Mouse (Mus musculus): Measurements from ENCODE around the gene A730015C16Rik.

A730015C16Rik gene

DNA sequence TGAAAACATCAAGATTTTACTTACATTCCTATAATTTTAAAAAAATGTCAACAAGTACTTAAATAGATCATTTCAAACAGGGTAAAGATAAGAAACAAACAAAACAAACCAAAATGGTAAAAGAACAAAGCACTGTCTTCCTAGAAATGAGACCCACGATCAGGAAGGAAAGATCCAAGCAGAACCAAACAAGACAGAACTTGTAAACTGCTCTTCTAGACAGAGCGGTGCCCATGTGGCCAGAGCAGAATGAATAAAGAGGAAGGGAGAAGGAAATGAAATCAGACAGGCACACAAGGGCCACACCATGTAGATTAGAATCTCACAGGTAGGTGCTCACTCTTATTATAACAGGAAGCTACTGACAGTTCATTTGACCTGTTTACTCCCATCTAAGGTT lies 21.8 kb downstream of the A730015C16Rik start:
- DNase-seq = no peak

DNA sequence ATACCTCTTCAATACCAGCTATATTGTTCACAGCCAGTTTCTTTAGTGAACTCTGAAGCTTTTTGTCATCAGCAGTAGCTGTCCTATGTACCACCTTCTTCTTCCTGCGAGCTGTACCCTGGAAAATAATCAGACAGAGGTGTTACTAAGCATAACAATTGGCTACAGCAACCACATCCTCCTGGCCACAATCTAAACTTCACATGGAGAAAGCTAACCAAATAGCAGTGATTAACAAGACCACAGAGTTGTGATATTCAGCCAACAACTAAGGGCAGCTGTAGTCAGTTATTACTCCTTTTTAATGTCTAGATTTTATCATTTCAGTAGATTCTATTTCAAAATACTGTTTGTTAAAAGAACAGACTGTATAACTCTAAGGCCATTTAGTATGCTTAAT lies 22.3 kb downstream of the A730015C16Rik start:
- no peak for DNase-seq

DNA sequence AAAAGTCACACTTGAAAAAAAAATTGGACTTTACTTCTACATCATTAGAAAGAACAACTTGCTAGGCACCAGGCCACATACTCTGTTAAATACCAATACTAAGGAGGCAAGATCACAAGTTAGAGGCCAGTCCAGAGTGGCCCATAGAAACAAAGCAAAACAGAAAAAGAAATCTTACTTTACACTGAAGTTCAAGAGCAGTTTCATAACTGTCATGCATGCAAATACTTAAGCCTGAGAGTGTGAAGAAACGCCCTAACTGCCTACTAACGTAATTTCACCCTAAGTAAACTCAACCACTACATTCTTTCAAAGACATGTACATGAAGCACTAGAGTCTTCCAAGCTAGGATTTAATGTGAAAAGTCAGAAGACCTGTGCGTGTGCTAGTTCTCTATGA lies 22.7 kb downstream of the A730015C16Rik start:
- no peak for DNase-seq

DNA sequence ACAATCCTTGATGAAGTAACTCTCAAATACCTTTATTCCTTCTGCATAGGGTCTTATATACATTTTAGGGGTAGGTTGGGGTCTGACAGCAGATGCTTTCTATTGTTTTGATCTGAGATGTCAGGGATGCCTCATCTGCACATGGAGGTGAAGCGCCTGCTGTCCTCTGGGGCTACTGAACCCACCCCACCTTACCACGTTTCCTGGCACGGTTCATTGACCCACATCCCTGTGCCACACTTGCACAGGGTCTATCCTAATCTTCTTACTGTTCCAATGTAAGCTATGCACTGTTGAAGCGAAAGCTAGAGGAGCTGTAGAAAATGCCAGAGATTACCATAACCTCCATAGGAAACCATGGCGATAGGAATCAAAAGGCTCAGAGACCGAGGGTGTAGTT lies 36.9 kb downstream of the A730015C16Rik start:
- no peak for DNase-seq

DNA sequence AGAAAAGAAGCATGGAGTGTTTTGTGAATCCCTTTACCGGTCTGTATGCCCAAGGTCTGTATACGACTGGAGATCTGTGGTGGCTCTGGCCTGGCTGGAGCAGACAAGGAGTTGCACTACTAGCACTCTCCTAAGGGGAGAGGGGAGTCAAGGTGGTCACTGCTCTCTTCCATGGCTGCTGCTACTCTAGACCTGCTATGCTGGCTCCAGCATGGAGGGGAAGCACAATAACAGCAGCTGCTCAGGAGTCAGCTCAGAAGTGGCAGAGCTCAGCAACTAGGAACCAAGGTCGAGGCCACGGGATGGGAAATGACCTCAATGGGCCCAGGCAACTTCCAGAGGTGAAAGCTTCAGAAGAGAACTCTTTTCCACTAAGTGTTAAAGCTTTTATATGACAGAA lies 37.3 kb downstream of the A730015C16Rik start:
- no peak for DNase-seq

DNA sequence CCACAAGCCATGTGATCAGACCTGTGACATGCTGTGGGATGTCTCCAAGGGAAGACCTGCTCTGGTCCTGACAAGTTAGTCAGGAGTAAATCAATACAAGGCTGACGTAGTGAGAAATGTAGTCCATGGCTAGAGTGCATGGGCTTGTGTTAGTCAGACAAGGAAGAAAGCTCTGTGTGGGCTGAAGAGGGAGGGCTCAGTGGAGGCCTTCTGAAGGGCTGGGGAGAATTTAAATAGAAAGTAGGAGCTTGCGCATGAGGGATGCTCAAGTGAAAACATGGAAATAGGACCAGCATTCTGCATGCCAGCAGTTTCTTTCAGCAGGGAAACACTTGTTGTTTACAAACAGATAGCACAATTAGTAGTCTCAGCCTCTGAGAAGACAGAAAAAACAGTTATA lies 44.9 kb downstream of the A730015C16Rik start:
- DNase-seq = no peak

DNA sequence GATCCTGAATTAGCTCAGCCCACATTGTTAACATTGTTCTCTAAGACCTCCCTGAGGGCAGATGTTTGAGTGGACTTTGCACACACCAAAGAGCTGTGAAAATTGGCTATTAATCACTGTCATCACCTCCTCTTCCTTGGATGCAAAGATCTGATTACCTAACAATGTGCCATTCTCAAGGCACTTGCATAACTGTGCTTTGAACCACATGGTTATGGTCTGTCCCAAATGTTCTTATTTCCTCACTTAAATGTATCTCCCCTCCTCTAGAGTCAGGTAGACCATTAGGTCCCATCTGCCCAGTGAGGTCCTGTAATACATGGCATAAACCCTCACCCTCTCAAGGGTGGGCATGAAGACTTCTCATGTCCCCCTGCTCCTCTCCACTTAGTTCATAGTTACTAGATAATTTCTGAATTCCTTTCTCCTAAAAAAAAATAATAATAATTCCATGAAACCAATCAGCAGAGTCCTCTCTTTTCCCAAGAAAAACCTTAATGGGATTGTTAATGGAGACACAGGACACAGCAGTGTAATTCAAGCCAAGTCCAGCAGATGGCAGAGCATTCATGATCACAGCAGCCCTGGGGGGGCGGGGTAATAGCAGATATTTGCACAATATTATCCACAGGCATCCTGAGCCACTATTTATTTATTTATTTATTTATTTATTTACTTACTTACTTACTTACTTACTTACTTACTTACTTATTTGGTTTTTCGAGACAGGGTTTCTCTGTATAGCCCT lies 50.2 kb downstream of the A730015C16Rik start:
- DNase-seq = peak; percentile 62
